Mouse (Mus musculus) cerebellum, adult 2 months (tissue): ENCODE results near the gene Cxcr5. TPM values are rescaled to one million over a fixed set of nuclear protein-coding genes. Genes with fewer than 3 reads are reported as not detected.

Source experiments
- DNase-seq, 2 experiments: peaks; one replicate each; pipeline ENCODE4 v3.0.0; 2021
- H3K27ac ChIP-seq: fragments of 200-500 bp; 2 replicates; pipeline ENCODE4 v1.5.1; 2012; ENCODE audit warnings: low read length, control low read depth, inconsistent platforms; ENCODE audit not compliant: insufficient read depth
- H3K27me3 ChIP-seq: fragments of 200-500 bp; 2 replicates; pipeline ENCODE4 v1.6.1; 2012; ENCODE audit warnings: inconsistent platforms, mild to moderate bottlenecking, low read length, moderate library complexity; ENCODE audit not compliant: control insufficient read depth, insufficient read depth
- H3K4me1 ChIP-seq: fragments of 200-500 bp; 2 replicates; pipeline ENCODE4 v1.6.1; 2011; ENCODE audit warnings: low read length; ENCODE audit not compliant: control insufficient read depth, insufficient read depth
- H3K4me3 ChIP-seq: fragments of 200-500 bp; replicated peaks from 2 replicates; pipeline ENCODE3; 2011; ENCODE audit warnings: mild to moderate bottlenecking, low read depth, low read length, control low read depth; ENCODE audit not compliant: insufficient read depth
- CTCF ChIP-seq: fragments of 200-500 bp; IDR thresholded peaks from 2 replicates; pipeline ENCODE4 v1.5.1; 2011; ENCODE audit warnings: low read depth, mild to moderate bottlenecking, control low read depth, low read length, moderate library complexity, borderline replicate concordance; ENCODE audit not compliant: insufficient read depth
- POLR2A ChIP-seq: fragments of 200-500 bp; IDR thresholded peaks from 2 replicates; pipeline ENCODE4 v1.6.1; 2011; ENCODE audit warnings: low read length, control low read depth, borderline replicate concordance; ENCODE audit not compliant: insufficient read depth
- WGBS: fragments of 180-500 bp; shearing (Covaris S2); methylation state at CpG from one replicate; pipeline ENCODE4 v1.1.7; 2018; 5-methylcytosine and 5-hydroxymethylcytosine counted together
- polyA plus RNA-seq: library from polyadenylated mRNA; depleted of rRNA; stranded (reverse); fragments of >200 nt; gene quantifications from 2 replicates; pipeline ENCODE4 v1.2.3, GENCODE M21; 2012

The Cxcr5 gene
- polyA plus RNA-seq, 1 experiment, result 0.20 TPM

- Histone ChIP-seq H3K4me3 (no peak overlapping the region), H3K4me1 (peaks cover 36% of the 10 kb centered on the region), H3K27me3 (no peaks in the 10 kb centered on the region), H3K27ac (no peak overlapping the region)
- no peak for DNase-seq
- TF ChIP-seq POLR2A, result no peak
- TF ChIP-seq CTCF, result no peak
- WGBS, result 96% methylated on average over 5 of the region's 5 CpGs
These were observed 47.5 kb downstream of the Cxcr5 start for GRCm38 (mm10) chr9:44514147-44514546.

GRCm38 (mm10) chr9:44513610-44514009 lies 48.1 kb downstream of the Cxcr5 start:
- WGBS, result 83% methylated on average over 20 of the region's 20 CpGs

GRCm38 (mm10) chr9:44513121-44513520 lies 48.6 kb downstream of the Cxcr5 start:
- 88% methylated on average over 11 of the region's 11 CpGs for WGBS
- Histone ChIP-seq H3K27me3 (no peaks in the 10 kb centered on the region), H3K4me1 (peaks cover 41% of the 10 kb centered on the region), H3K27ac (no peak overlapping the region), H3K4me3 (no peak overlapping the region)
- DNase-seq, result no peak
- TF ChIP-seq POLR2A, result no peak

More at GRCm38 (mm10) chr9:44513610-44514009, 48.1 kb downstream of the Cxcr5 start:
- no peak overlapping the region for H3K27ac ChIP-seq
- H3K4me3 ChIP-seq, result no peak overlapping the region
- TF ChIP-seq CTCF (no peak), POLR2A (no peak)
- H3K4me1 ChIP-seq, result peaks cover 39% of the 10 kb centered on the region
- no peaks in the 10 kb centered on the region for H3K27me3 ChIP-seq
- no peak for DNase-seq

GRCm38 (mm10) chr9:44512717-44513003 lies 49.0 kb downstream of the Cxcr5 start:
- no peak overlapping the region for H3K4me3 ChIP-seq
- H3K27me3 ChIP-seq, result no peaks in the 10 kb centered on the region
- H3K4me1 ChIP-seq, result peaks cover 42% of the 10 kb centered on the region
- no peak overlapping the region for H3K27ac ChIP-seq
- TF ChIP-seq CTCF, result no peak
- no peak for TF ChIP-seq POLR2A
- no peak for DNase-seq
- 55% methylated on average over 3 of the region's 3 CpGs for WGBS

GRCm38 (mm10) chr9:44511935-44512716 lies 49.6 kb downstream of the Cxcr5 start:
- WGBS, result 35% methylated on average over 9 of the region's 9 CpGs
- Histone ChIP-seq H3K4me3 (no peak overlapping the region), H3K4me1 (peaks cover 38% of the 10 kb centered on the region), H3K27me3 (no peaks in the 10 kb centered on the region), H3K27ac (no peak overlapping the region)
- no peak for TF ChIP-seq POLR2A
- TF ChIP-seq CTCF, result no peak
- DNase-seq, result peak; percentile 22 to 41

GRCm38 (mm10) chr9:44510872-44511601 lies 50.6 kb downstream of the Cxcr5 start:
- WGBS, result 29% methylated on average over 5 of the region's 5 CpGs
- no peak for TF ChIP-seq CTCF
- no peak for TF ChIP-seq POLR2A
- peak overlapping the region; percentile 42 for H3K27ac ChIP-seq

GRCm38 (mm10) chr9:44510355-44510871 lies 51.3 kb downstream of the Cxcr5 start:
- peak overlapping the region; percentile 42; the same call in 1 of the 2 replicates for H3K27ac ChIP-seq
- peaks cover 37% of the 10 kb centered on the region for H3K4me1 ChIP-seq
- H3K27me3 ChIP-seq, result no peaks in the 10 kb centered on the region
- WGBS, result 21% methylated on average over 9 of the region's 9 CpGs
- H3K4me3 ChIP-seq, result peak overlapping the region; percentile 50
- TF ChIP-seq CTCF, result no peak
- TF ChIP-seq POLR2A, result no peak
- DNase-seq, result peak in 1 of 2 experiments; percentile 51

More at GRCm38 (mm10) chr9:44510872-44511601, 50.6 kb downstream of the Cxcr5 start:
- no peaks in the 10 kb centered on the region for H3K27me3 ChIP-seq
- H3K4me3 ChIP-seq, result no peak overlapping the region
- peak; percentile 74 to 83 for DNase-seq
- peaks cover 37% of the 10 kb centered on the region for H3K4me1 ChIP-seq
